Mouse (Mus musculus) ES-E14 (cell line): ENCODE measurements around the gene Dse.

Experiments
- HCFC1 ChIP-seq: IDR thresholded peaks from 2 replicates; pipeline ENCODE4 v1.6.1; 2012; ENCODE audit warnings: low read length, inconsistent platforms, borderline replicate concordance; ENCODE audit not compliant: insufficient read depth
- MAFK ChIP-seq: IDR thresholded peaks from 2 replicates; pipeline ENCODE4 v1.6.1; 2014; ENCODE audit warnings: mild to moderate bottlenecking, low read depth, low read length, inconsistent platforms; ENCODE audit not compliant: insufficient read depth
- ZC3H11A ChIP-seq: IDR thresholded peaks from 2 replicates; pipeline ENCODE4 v1.6.1; 2012; ENCODE audit warnings: low read depth, mild to moderate bottlenecking, inconsistent platforms, low read length, borderline replicate concordance

- TF ChIP-seq MAFK (no peak), HCFC1 (no peak), ZC3H11A (no peak)
Measured at GRCm38 (mm10) chr10:34238536-34238935, 31.0 kb upstream of the Dse start.
